Mouse (Mus musculus): Measurements from ENCODE around the gene Mov10l1. TPM values are rescaled to one million over a fixed set of nuclear protein-coding genes. Genes with fewer than 3 reads are reported as not detected.

The Mov10l1 gene
- polyA plus RNA-seq, 1 experiment, result 0.43 TPM

- WGBS, result 100% methylated on average over 1 of the region's 1 CpGs
- Histone ChIP-seq H3K4me1 (ENCODE audit: control insufficient read depth, insufficient read depth, low read length) (no peaks in the 10 kb centered on the region), H3K4me3 (replicated peaks; ENCODE audit: extremely low read depth, low read depth, low read length) (no peak overlapping the region)
- no peak for TF ChIP-seq POLR2A (IDR thresholded peaks at IDR 0.05; ENCODE audit: borderline replicate concordance, extremely low read depth, low read depth, low read length)
- TF ChIP-seq CTCF (IDR thresholded peaks at IDR 0.05; ENCODE audit: insufficient read depth, low read length), result no peak
- DNase-seq, result no peak
Measured at GRCm38 (mm10) chr15:89083906-89084305, 101.2 kb downstream of the Mov10l1 start.

- no peak for DNase-seq
- TF ChIP-seq POLR2A (IDR thresholded peaks at IDR 0.05; ENCODE audit: borderline replicate concordance, extremely low read depth, low read depth, low read length), result no peak
- TF ChIP-seq CTCF (IDR thresholded peaks at IDR 0.05; ENCODE audit: insufficient read depth, low read length), result no peak
- H3K4me1 ChIP-seq (ENCODE audit: control insufficient read depth, insufficient read depth, low read length), result no peaks in the 10 kb centered on the region
- 79% methylated on average over 2 of the region's 2 CpGs for WGBS
- H3K4me3 ChIP-seq (replicated peaks; ENCODE audit: extremely low read depth, low read depth, low read length), result no peak overlapping the region
Measured at GRCm38 (mm10) chr15:89084826-89085225, 102.1 kb downstream of the Mov10l1 start.

GRCm38 (mm10) chr15:89088607-89089247 lies 106.0 kb downstream of the Mov10l1 start, which contains the start of gene Selenoo:
Gene Selenoo (plus strand): TSS chr15:89089084.
- H3K4me1 ChIP-seq (ENCODE audit: control insufficient read depth, insufficient read depth, low read length), result no peaks in the 10 kb centered on the region
- WGBS, result 2% methylated on average over 38 of the region's 38 CpGs
- TF ChIP-seq CTCF (IDR thresholded peaks at IDR 0.05; ENCODE audit: insufficient read depth, low read length), result no peak
- peak; percentile 91 for TF ChIP-seq POLR2A (IDR thresholded peaks at IDR 0.05; ENCODE audit: borderline replicate concordance, extremely low read depth, low read depth, low read length)
- H3K4me3 ChIP-seq (replicated peaks; ENCODE audit: extremely low read depth, low read depth, low read length), result peak within 1 kb of the TSS; percentile 80
- peak; percentile 89 for DNase-seq

- 1% methylated on average over 68 of the region's 68 CpGs for WGBS
- no peak for TF ChIP-seq CTCF (IDR thresholded peaks at IDR 0.05; ENCODE audit: insufficient read depth, low read length)
- no peak for TF ChIP-seq POLR2A (IDR thresholded peaks at IDR 0.05; ENCODE audit: borderline replicate concordance, extremely low read depth, low read depth, low read length)
- DNase-seq, result no peak
- no peaks in the 10 kb centered on the region for H3K4me1 ChIP-seq (ENCODE audit: control insufficient read depth, insufficient read depth, low read length)
- peak overlapping the region; percentile 80 for H3K4me3 ChIP-seq (replicated peaks; ENCODE audit: extremely low read depth, low read depth, low read length)
Measured at GRCm38 (mm10) chr15:89089248-89090051, 106.7 kb downstream of the Mov10l1 start.

GRCm38 (mm10) chr15:89090662-89091061 lies 108.0 kb downstream of the Mov10l1 start:
- no peak for TF ChIP-seq POLR2A (IDR thresholded peaks at IDR 0.05; ENCODE audit: borderline replicate concordance, extremely low read depth, low read depth, low read length)
- no peak for TF ChIP-seq CTCF (IDR thresholded peaks at IDR 0.05; ENCODE audit: insufficient read depth, low read length)
- 87% methylated on average over 4 of the region's 4 CpGs for WGBS
- no peaks in the 10 kb centered on the region for H3K4me1 ChIP-seq (ENCODE audit: control insufficient read depth, insufficient read depth, low read length)

GRCm38 (mm10) chr15:89092181-89092580 lies 109.5 kb downstream of the Mov10l1 start:
- no peak overlapping the region for H3K4me3 ChIP-seq (replicated peaks; ENCODE audit: extremely low read depth, low read depth, low read length)
- 81% methylated on average over 5 of the region's 5 CpGs for WGBS
- TF ChIP-seq POLR2A (IDR thresholded peaks at IDR 0.05; ENCODE audit: borderline replicate concordance, extremely low read depth, low read depth, low read length) (no peak), CTCF (IDR thresholded peaks at IDR 0.05; ENCODE audit: insufficient read depth, low read length) (no peak)
- DNase-seq, result no peak
- H3K4me1 ChIP-seq (ENCODE audit: control insufficient read depth, insufficient read depth, low read length), result no peaks in the 10 kb centered on the region

More at GRCm38 (mm10) chr15:89090662-89091061, 108.0 kb downstream of the Mov10l1 start:
- DNase-seq, result no peak
- H3K4me3 ChIP-seq (replicated peaks; ENCODE audit: extremely low read depth, low read depth, low read length), result no peak overlapping the region

GRCm38 (mm10) chr15:89097450-89097849 lies 114.7 kb downstream of the Mov10l1 start:
- Histone ChIP-seq H3K4me1 (ENCODE audit: control insufficient read depth, insufficient read depth, low read length) (no peaks in the 10 kb centered on the region), H3K4me3 (replicated peaks; ENCODE audit: extremely low read depth, low read depth, low read length) (no peak overlapping the region)
- no peak for DNase-seq
- TF ChIP-seq CTCF (IDR thresholded peaks at IDR 0.05; ENCODE audit: insufficient read depth, low read length) (no peak), POLR2A (IDR thresholded peaks at IDR 0.05; ENCODE audit: borderline replicate concordance, extremely low read depth, low read depth, low read length) (no peak)
- WGBS, result 93% methylated on average over 5 of the region's 5 CpGs

- no peaks in the 10 kb centered on the region for H3K4me1 ChIP-seq (ENCODE audit: control insufficient read depth, insufficient read depth, low read length)
- no peak overlapping the region for H3K4me3 ChIP-seq (replicated peaks; ENCODE audit: extremely low read depth, low read depth, low read length)
- WGBS, result 90% methylated on average over 7 of the region's 7 CpGs
- TF ChIP-seq POLR2A (IDR thresholded peaks at IDR 0.05; ENCODE audit: borderline replicate concordance, extremely low read depth, low read depth, low read length) (no peak), CTCF (IDR thresholded peaks at IDR 0.05; ENCODE audit: insufficient read depth, low read length) (no peak)
- DNase-seq, result no peak
Measured at GRCm38 (mm10) chr15:89098616-89099015, 115.9 kb downstream of the Mov10l1 start.

- Histone ChIP-seq H3K4me1 (ENCODE audit: control insufficient read depth, insufficient read depth, low read length) (no peaks in the 10 kb centered on the region), H3K4me3 (replicated peaks; ENCODE audit: extremely low read depth, low read depth, low read length) (no peak overlapping the region)
- WGBS, result 89% methylated on average over 12 of the region's 12 CpGs
- no peak for DNase-seq
- TF ChIP-seq CTCF (IDR thresholded peaks at IDR 0.05; ENCODE audit: insufficient read depth, low read length) (no peak), POLR2A (IDR thresholded peaks at IDR 0.05; ENCODE audit: borderline replicate concordance, extremely low read depth, low read depth, low read length) (no peak)
Measured at GRCm38 (mm10) chr15:89100823-89101222, 118.1 kb downstream of the Mov10l1 start.

Data from lung, adult 2 months (tissue).